Comparison of ENCODE assay signal across 18 mouse cellular contexts in the genomic region with DNA sequence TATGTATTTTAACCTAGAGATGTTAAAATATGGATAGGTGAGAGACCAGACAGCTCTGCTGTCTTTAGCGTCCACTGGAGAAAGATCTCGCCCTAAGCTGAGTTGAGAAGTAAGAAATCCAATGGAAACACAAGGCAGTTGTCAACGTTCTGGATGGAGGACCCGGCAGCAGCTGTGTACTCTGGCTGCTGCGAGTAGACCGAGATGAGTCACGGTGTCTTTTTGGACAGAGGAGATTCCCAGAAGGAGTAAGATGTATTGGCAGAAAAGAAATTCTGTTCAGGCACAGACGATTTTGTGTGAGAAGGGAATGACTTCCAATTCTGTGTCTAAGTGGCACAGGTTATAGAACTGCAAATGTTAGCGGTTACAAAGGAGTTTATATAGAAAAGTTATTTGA.
DNase-seq lines count a peak whose midpoint lies in the region; ATAC-seq lines count a peak whose summit lies in the region.
"Had no signal": no experiment of that assay in that cellular context is flagged by ENCODE, and none has a peak within 500 bp of the region (broad histone marks: within the 10 kb centered on the region; RNA-seq: fewer than 3 reads in every experiment).

No protein-coding gene starts in this region.

- no peak overlapping the region for H3K4me2 ChIP-seq in midbrain, embryonic 11.5 days
- no peak overlapping the region for H3K4me2 ChIP-seq in midbrain, embryonic 13.5 days (replicated peaks)
- H3K4me2 ChIP-seq: forebrain, embryonic 15.5 days; hindbrain, embryonic 13.5 days; kidney, embryonic 15.5 days had no signal

- no peak overlapping the region for H3K4me3 ChIP-seq in heart, embryonic 10.5 days
- no peak overlapping the region for H3K4me3 ChIP-seq in midbrain, embryonic 11.5 days (ENCODE audit: low read depth, low read length)
- no peak overlapping the region for H3K4me3 ChIP-seq in midbrain, embryonic 13.5 days (replicated peaks)
- H3K4me3 ChIP-seq: forebrain, embryonic 15.5 days; hindbrain, embryonic 13.5 days; kidney, embryonic 15.5 days had no signal

- H3K36me3 ChIP-seq in heart, embryonic 10.5 days, result no peaks in the 10 kb centered on the region
- H3K36me3 ChIP-seq in midbrain, embryonic 11.5 days (ENCODE audit: control insufficient read depth, insufficient read depth, low read length), result no peaks in the 10 kb centered on the region
- no peaks in the 10 kb centered on the region for H3K36me3 ChIP-seq in midbrain, embryonic 13.5 days
- H3K36me3 ChIP-seq: forebrain, embryonic 15.5 days; hindbrain, embryonic 13.5 days; kidney, embryonic 15.5 days had no signal

- no peaks in the 10 kb centered on the region for H3K27me3 ChIP-seq in heart, embryonic 10.5 days (ENCODE audit: insufficient read depth, poor library complexity, severe bottlenecking)
- no peaks in the 10 kb centered on the region for H3K27me3 ChIP-seq in midbrain, embryonic 11.5 days (ENCODE audit: control insufficient read depth, insufficient read depth, low read length)
- no peaks in the 10 kb centered on the region for H3K27me3 ChIP-seq in midbrain, embryonic 13.5 days
- H3K27me3 ChIP-seq: CH12.LX; forebrain, embryonic 15.5 days; hindbrain, embryonic 13.5 days; kidney, embryonic 15.5 days had no signal

- ATAC-seq in midbrain, embryonic 11.5 days (ENCODE audit: low FRiP score), result no peak
- ATAC-seq in midbrain, embryonic 13.5 days, result no peak
- ATAC-seq: forebrain, embryonic 15.5 days; hindbrain, postnatal 0 days; Patski had no signal

- peak; percentile 23 for DNase-seq in gastrocnemius, postnatal 14 days
- DNase-seq in gastrocnemius, adult 8-10 months (ENCODE audit: low spot score in 2 of 2), result no peak
- peak; percentile 26 for DNase-seq in heart, adult 8-10 months (ENCODE audit: low spot score)
- DNase-seq in heart, embryonic 10.5 days (ENCODE audit: low spot score), result no peak
- DNase-seq in midbrain, embryonic 11.5 days (ENCODE audit: low spot score, missing footprints), result peak; percentile 78
- DNase-seq in left cerebral cortex, postnatal 14 days (ENCODE audit: low spot score in 2 of 2), result no peak
- DNase-seq: adrenal gland, adult 2 months; adrenal gland, postnatal 25 days; cerebellum, adult 2 months; cerebellum, postnatal 10 days; kidney, adult 2 months had no signal

- H3K9me3 ChIP-seq in heart, embryonic 10.5 days, result no peaks in the 10 kb centered on the region
- no peaks in the 10 kb centered on the region for H3K9me3 ChIP-seq in midbrain, embryonic 11.5 days (ENCODE audit: control insufficient read depth, low read length)
- H3K9me3 ChIP-seq in midbrain, embryonic 13.5 days, result no peaks in the 10 kb centered on the region
- H3K9me3 ChIP-seq: forebrain, embryonic 15.5 days; hindbrain, embryonic 13.5 days; kidney, embryonic 15.5 days had no signal

- H3K9ac ChIP-seq in midbrain, embryonic 11.5 days (ENCODE audit: low read length), result no peak overlapping the region
- H3K9ac ChIP-seq in midbrain, embryonic 13.5 days (replicated peaks), result no peak overlapping the region
- H3K9ac ChIP-seq: forebrain, embryonic 15.5 days; hindbrain, embryonic 13.5 days; kidney, embryonic 15.5 days had no signal

- no peaks in the 10 kb centered on the region for H3K4me1 ChIP-seq in heart, embryonic 10.5 days
- no peaks in the 10 kb centered on the region for H3K4me1 ChIP-seq in midbrain, embryonic 11.5 days (ENCODE audit: control insufficient read depth, insufficient read depth, low read length)
- peaks cover 7% of the 10 kb centered on the region for H3K4me1 ChIP-seq in midbrain, embryonic 13.5 days (replicated peaks)
- H3K4me1 ChIP-seq: forebrain, embryonic 15.5 days had no signal

- H3K27ac ChIP-seq in heart, embryonic 10.5 days, result no peak overlapping the region
- H3K27ac ChIP-seq in midbrain, embryonic 11.5 days (ENCODE audit: low read depth, low read length), result no peak overlapping the region
- H3K27ac ChIP-seq in midbrain, embryonic 13.5 days, result no peak overlapping the region
- H3K27ac ChIP-seq: forebrain, embryonic 15.5 days; hindbrain, embryonic 13.5 days; hindbrain, postnatal 0 days; kidney, embryonic 15.5 days had no signal

- intact Hi-C loops in gastrocnemius, postnatal 14 days (cut with DNase I; ENCODE audit: low total_unique reads), result no loop called here
- intact Hi-C loops in left cerebral cortex, postnatal 14 days (cut with DNase I), result no loop called here

- WGBS in heart, embryonic 10.5 days, result 86% methylated on average over 9 of the region's 9 CpGs
- WGBS in midbrain, embryonic 11.5 days, result 87% methylated on average over 9 of the region's 9 CpGs
- WGBS in midbrain, embryonic 13.5 days, result 93% methylated on average over 9 of the region's 9 CpGs

Comparison
In these comparisons a context has a peak if more than half of its experiments do, and no peak if none do; other contexts are left out.
1. DNase-seq: peak in gastrocnemius, postnatal 14 days (single experiment), heart, adult 8-10 months (single experiment) and midbrain, embryonic 11.5 days (single experiment); none in gastrocnemius, adult 8-10 months (0 of 2), heart, embryonic 10.5 days (single experiment) and left cerebral cortex, postnatal 14 days (0 of 2).